Mouse (Mus musculus) right cerebral cortex, adult 18-20 months (tissue): ENCODE measurements around the gene Esr1.
A peak's percentile ranks its signal among the peaks of the same experiment; 100 is the strongest.
"Not testable (repeated sequence)": the region's sequence is repeated elsewhere in the genome, so short reads cannot be mapped to it uniquely, and the experiment has no call there.

Experiments
- DNase-seq: peaks from one replicate; pipeline ENCODE4 v3.0.0; 2022; ENCODE audit warnings: mixed read lengths

Gene Esr1

GRCm38 (mm10) chr10:4611386-4612155, at the start of gene Esr1:
Gene Esr1 (plus strand): TSS chr10:4611593.
- DNase-seq = no peak

GRCm38 (mm10) chr10:4565148-4565547, 46.2 kb upstream of the Esr1 start:
- DNase-seq = no peak

GRCm38 (mm10) chr10:4570778-4571177, 40.6 kb upstream of the Esr1 start:
- no peak for DNase-seq

- DNase-seq = no peak
These were observed 40.1 kb upstream of the Esr1 start for GRCm38 (mm10) chr10:4571304-4571703.

- no peak for DNase-seq
These were observed 29.5 kb upstream of the Esr1 start for GRCm38 (mm10) chr10:4581905-4582304.

GRCm38 (mm10) chr10:4586691-4587090, 24.7 kb upstream of the Esr1 start:
- DNase-seq = no peak

- no peak for DNase-seq
These were observed 21.8 kb upstream of the Esr1 start for GRCm38 (mm10) chr10:4589576-4589975.

- DNase-seq = no peak
These were observed 20.4 kb upstream of the Esr1 start for GRCm38 (mm10) chr10:4590956-4591355.

- no peak for DNase-seq
These were observed 17.6 kb upstream of the Esr1 start for GRCm38 (mm10) chr10:4593828-4594227.

- DNase-seq = no peak
These were observed 14.2 kb upstream of the Esr1 start for GRCm38 (mm10) chr10:4597211-4597610.

- DNase-seq = peak; percentile 31
These were observed 13.1 kb upstream of the Esr1 start for GRCm38 (mm10) chr10:4598244-4598842.

GRCm38 (mm10) chr10:4598916-4599315, 12.5 kb upstream of the Esr1 start:
- DNase-seq = no peak

- no peak for DNase-seq
These were observed 11.8 kb upstream of the Esr1 start for GRCm38 (mm10) chr10:4599591-4599990.

- no peak for DNase-seq
These were observed 10.5 kb upstream of the Esr1 start for GRCm38 (mm10) chr10:4600796-4601474.

- DNase-seq = not testable (repeated sequence)
These were observed 9.8 kb upstream of the Esr1 start for GRCm38 (mm10) chr10:4601612-4602011.

- no peak for DNase-seq
These were observed 8.9 kb upstream of the Esr1 start for GRCm38 (mm10) chr10:4602466-4602865.

GRCm38 (mm10) chr10:4604527-4605209, 6.7 kb upstream of the Esr1 start:
- no peak for DNase-seq

- DNase-seq = no peak
These were observed 1.2 kb upstream of the Esr1 start for GRCm38 (mm10) chr10:4610234-4610633.

- no peak for DNase-seq
These were observed 1.1 kb downstream of the Esr1 start for GRCm38 (mm10) chr10:4612313-4613036.

GRCm38 (mm10) chr10:4618026-4618425, 6.6 kb downstream of the Esr1 start:
- DNase-seq = no peak

GRCm38 (mm10) chr10:4618686-4619085, 7.3 kb downstream of the Esr1 start:
- no peak for DNase-seq

GRCm38 (mm10) chr10:4619426-4619825, 8.0 kb downstream of the Esr1 start:
- DNase-seq = not testable (repeated sequence)
